Mouse (Mus musculus): ENCODE results near the gene Naglu.
"Not testable (repeated sequence)": the region's sequence is repeated elsewhere in the genome, so short reads cannot be mapped to it uniquely, and the experiment has no call there.

The Naglu gene

GRCm38 (mm10) chr11:101124494-101124893 is 54.7 kb downstream of the Naglu start:
- DNase-seq (ENCODE audit: low spot score): not testable (repeated sequence)

- not testable (repeated sequence) for DNase-seq (ENCODE audit: low spot score)
Measured at GRCm38 (mm10) chr11:101125008-101125407, 55.2 kb downstream of the Naglu start.

- DNase-seq (ENCODE audit: low spot score): no peak
Measured at GRCm38 (mm10) chr11:101127075-101127474, 57.3 kb downstream of the Naglu start.
